ENCODE assay signal across 14 mouse cellular contexts in the genomic region with DNA sequence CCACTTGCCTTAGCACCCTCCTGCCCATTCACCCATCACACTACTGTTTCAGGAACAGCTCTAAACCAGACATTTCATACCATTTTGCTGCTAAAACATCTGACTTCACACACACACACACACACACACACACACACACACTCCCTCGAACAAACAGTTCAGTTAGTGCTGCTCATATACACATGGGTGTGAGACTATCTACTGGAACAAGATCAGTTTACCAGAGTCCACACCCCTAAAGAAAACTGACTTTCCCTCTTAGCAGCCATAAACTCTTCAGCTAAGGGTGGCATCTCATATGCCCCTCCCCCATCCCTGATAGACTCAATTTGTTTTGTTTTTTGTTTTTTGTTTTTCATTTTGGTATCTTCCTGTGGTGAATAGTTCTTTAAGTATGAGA.
"Had no signal": no experiment of that assay in that cellular context is flagged by ENCODE, and none has a peak within 500 bp of the region (broad histone marks: within the 10 kb centered on the region; RNA-seq: fewer than 3 reads in every experiment).

No protein-coding gene starts in this region.

- H3K9me3 ChIP-seq: limb, embryonic 15.5 days; liver, embryonic 15.5 days; megakaryocyte, embryonic 14.5 days; midbrain, embryonic 12.5 days; neural tube, embryonic 13.5 days had no signal

- H3K27ac ChIP-seq: hindbrain, postnatal 0 days; left cerebral cortex, adult 2 months; limb, embryonic 15.5 days; liver, embryonic 15.5 days; midbrain, embryonic 12.5 days; neural tube, embryonic 13.5 days had no signal

- H3K4me1 ChIP-seq: liver, embryonic 15.5 days; midbrain, embryonic 12.5 days; neural tube, embryonic 13.5 days had no signal

- H3K27me3 ChIP-seq: limb, embryonic 15.5 days; liver, embryonic 15.5 days; megakaryocyte, embryonic 14.5 days; midbrain, embryonic 12.5 days; neural tube, embryonic 13.5 days had no signal

- H3K4me3 ChIP-seq: left cerebral cortex, adult 2 months; limb, embryonic 15.5 days; liver, embryonic 15.5 days; megakaryocyte, embryonic 14.5 days; midbrain, embryonic 12.5 days; neural tube, embryonic 13.5 days had no signal

- H3K4me2 ChIP-seq: limb, embryonic 15.5 days; liver, embryonic 15.5 days; lung, embryonic 14.5 days; midbrain, embryonic 12.5 days; neural tube, embryonic 13.5 days had no signal

- DNase-seq: lung, embryonic 14.5 days; lung, postnatal 10 days; lung, postnatal 4 days; right cerebral cortex, postnatal 14 days; thymus, adult 18-20 months; thymus, postnatal 25 days had no signal

- ATAC-seq: hindbrain, postnatal 0 days; midbrain, embryonic 16.5 days had no signal

- H3K9ac ChIP-seq: limb, embryonic 15.5 days; liver, embryonic 15.5 days; lung, embryonic 14.5 days; midbrain, embryonic 12.5 days; neural tube, embryonic 13.5 days had no signal
